Mouse (Mus musculus) 3134 (cell line): ENCODE results near the gene Dbnl.
"Not testable (repeated sequence)": the region's sequence is repeated elsewhere in the genome, so short reads cannot be mapped to it uniquely, and the experiment has no call there.

Experiments used
- DNase-seq: peaks from one replicate; pipeline ENCODE4 v3.0.0-alpha.2; 2011; ENCODE audit warnings: low spot score; ENCODE audit not compliant: insufficient read length; ENCODE audit errors: extremely low read depth

Gene Dbnl

GRCm38 (mm10) chr11:5795290-5795689 is 7.0 kb downstream of the Dbnl start:
- no peak for DNase-seq

- DNase-seq, result peak; percentile 87
These were observed 7.4 kb downstream of the Dbnl start for GRCm38 (mm10) chr11:5795706-5796105.

GRCm38 (mm10) chr11:5796939-5797338 is 8.7 kb downstream of the Dbnl start:
- no peak for DNase-seq

- no peak for DNase-seq
These were observed 9.1 kb downstream of the Dbnl start for GRCm38 (mm10) chr11:5797371-5797770.

- DNase-seq, result no peak
These were observed 9.6 kb downstream of the Dbnl start for GRCm38 (mm10) chr11:5797928-5798327.

- no peak for DNase-seq
These were observed 11.6 kb downstream of the Dbnl start for GRCm38 (mm10) chr11:5799621-5800490.

- DNase-seq, result no peak
These were observed 13.2 kb downstream of the Dbnl start for GRCm38 (mm10) chr11:5801511-5801910.

GRCm38 (mm10) chr11:5802005-5802404 is 13.7 kb downstream of the Dbnl start:
- no peak for DNase-seq

- no peak for DNase-seq
These were observed 14.3 kb downstream of the Dbnl start for GRCm38 (mm10) chr11:5802457-5803217.

- DNase-seq, result no peak
These were observed 15.3 kb downstream of the Dbnl start, which contains the start of gene Pgam2 for GRCm38 (mm10) chr11:5803551-5803981. Pgam2 (minus strand) TSS chr11:5803733.

GRCm38 (mm10) chr11:5804174-5804573 is 15.9 kb downstream of the Dbnl start:
- DNase-seq, result no peak

- DNase-seq, result no peak
These were observed 17.4 kb downstream of the Dbnl start for GRCm38 (mm10) chr11:5805711-5806110.

- DNase-seq, result no peak
These were observed 19.7 kb downstream of the Dbnl start for GRCm38 (mm10) chr11:5807956-5808355.

- not testable (repeated sequence) for DNase-seq
These were observed 21.2 kb downstream of the Dbnl start for GRCm38 (mm10) chr11:5809487-5809886.

- DNase-seq, result no peak
These were observed 25.1 kb downstream of the Dbnl start for GRCm38 (mm10) chr11:5813381-5813780.

GRCm38 (mm10) chr11:5819223-5819622 is 30.9 kb downstream of the Dbnl start:
- DNase-seq, result no peak

- DNase-seq, result no peak
These were observed 37.1 kb downstream of the Dbnl start for GRCm38 (mm10) chr11:5825432-5825831.

GRCm38 (mm10) chr11:5827931-5828330 is 39.6 kb downstream of the Dbnl start:
- DNase-seq, result no peak

GRCm38 (mm10) chr11:5828509-5829191 is 40.4 kb downstream of the Dbnl start:
- DNase-seq, result no peak

GRCm38 (mm10) chr11:5829327-5829726 is 41.0 kb downstream of the Dbnl start:
- no peak for DNase-seq

GRCm38 (mm10) chr11:5834506-5834905 is 46.2 kb downstream of the Dbnl start:
- no peak for DNase-seq
